Mouse (Mus musculus): ENCODE data around the gene Foxp3.

- no peak for TF ChIP-seq CTCF (IDR thresholded peaks at IDR 0.05; ENCODE audit: low read depth)
- no peak for TF ChIP-seq EP300 (IDR thresholded peaks at IDR 0.05; ENCODE audit: low read depth)
These were observed 10.4 kb downstream of the Foxp3 start for GRCm38 (mm10) chrX:7583881-7584280.

Measured in liver, postnatal 0 days (tissue).